Mouse (Mus musculus): ENCODE measurements around the gene Olfr1141. TPM values are rescaled to one million over a fixed set of nuclear protein-coding genes. Genes with fewer than 3 reads are reported as not detected.

Olfr1141 gene
- total and polyA plus RNA-seq, 3 experiments: not detected

DNA sequence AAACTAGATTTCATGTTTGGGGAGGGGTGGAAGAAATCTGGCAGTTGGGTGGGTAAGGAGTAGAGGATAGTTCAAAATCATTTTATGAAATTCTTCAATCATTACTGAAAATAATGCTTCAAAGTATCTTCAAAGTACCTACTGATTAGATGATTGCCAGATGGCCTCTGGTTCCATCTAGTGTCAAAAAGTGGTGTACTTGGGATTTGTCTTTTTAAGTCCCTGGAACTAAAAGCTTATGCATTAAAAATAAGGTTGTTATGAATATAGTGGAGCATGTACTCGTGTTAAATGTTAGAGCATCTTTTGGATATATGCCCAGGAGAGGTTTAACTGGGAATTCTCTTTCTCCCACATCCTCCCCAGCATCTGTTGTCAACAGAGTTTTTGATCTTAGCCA, 22.4 kb upstream of the Olfr1141 start:
- no peak for DNase-seq (ENCODE audit: extremely low read depth)
- Histone ChIP-seq H3K4me2 (ENCODE audit: insufficient read depth, low read depth, poor library complexity, severe bottlenecking) (no peak overlapping the region), H3K9ac (ENCODE audit: insufficient read depth, low read depth) (no peak overlapping the region), H3K36me3 (replicated peaks in 1 of 2; ENCODE audit: control insufficient read depth in 1 of 2, insufficient read depth in 1 of 2, low read length in 1 of 2) (no peaks in the 10 kb centered on the region), H3K27me3 (replicated peaks) (no peaks in the 10 kb centered on the region), H3K79me2 (replicated peaks; ENCODE audit: control insufficient read depth, extremely low read depth, insufficient read depth, poor library complexity, severe bottlenecking) (no peaks in the 10 kb centered on the region), H3K4me1 (ENCODE audit: control insufficient read depth in 1 of 2, insufficient read depth in 2 of 2) (no peaks in the 10 kb centered on the region), H3K9me3 (replicated peaks; ENCODE audit: low read length) (peaks cover 13% of the 10 kb centered on the region), H3K27ac (ENCODE audit: insufficient read depth, low read depth) (no peak overlapping the region), H3K4me3 (replicated peaks in 1 of 3; ENCODE audit: low read depth in 2 of 3, low read length in 2 of 3, poor library complexity in 1 of 3) (no peak overlapping the region)
- dilution Hi-C loops (cut with MboI; ENCODE audit: extremely low pct_ligation_motif_present, extremely low pct_unique_long_range_greater_than_20kb, low sequenced_read_pairs) (no loop called here), in situ Hi-C loops (cut with MboI; ENCODE audit: low pct_ligation_motif_present, low pct_unique_long_range_greater_than_20kb, low sequenced_read_pairs) (no loop called here)
- TF ChIP-seq ETS1 (conservative IDR thresholded peaks at IDR 0.05; ENCODE audit: low read depth, low read length): no peak
- TF ChIP-seq JUND (conservative IDR thresholded peaks at IDR 0.05; ENCODE audit: low read depth, low read length): no peak
- TF ChIP-seq PAX5 (IDR thresholded peaks at IDR 0.05; ENCODE audit: low read length): no peak
- TF ChIP-seq USF2 (conservative IDR thresholded peaks at IDR 0.05; ENCODE audit: low read depth, low read length): no peak
- no peak for TF ChIP-seq IRF4 (IDR thresholded peaks at IDR 0.05; ENCODE audit: low read depth, low read length)
- TF ChIP-seq KAT2A (IDR thresholded peaks at IDR 0.05; ENCODE audit: insufficient replicate concordance, low read length): no peak
- no peak for TF ChIP-seq JUN (IDR thresholded peaks at IDR 0.05; ENCODE audit: insufficient read depth, low read depth, low read length)
- no peak for TF ChIP-seq RAD21 (IDR thresholded peaks at IDR 0.05; ENCODE audit: low read depth, low read length)
- TF ChIP-seq SMC3 (IDR thresholded peaks at IDR 0.05; ENCODE audit: low read depth, low read length): no peak
- TF ChIP-seq ELF1 (IDR thresholded peaks at IDR 0.05; ENCODE audit: low read depth, low read length): no peak
- no peak for TF ChIP-seq MEF2A (IDR thresholded peaks at IDR 0.05; ENCODE audit: borderline replicate concordance, low read depth, low read length)
- no peak for TF ChIP-seq SIN3A (IDR thresholded peaks at IDR 0.05; ENCODE audit: low read length)

DNA sequence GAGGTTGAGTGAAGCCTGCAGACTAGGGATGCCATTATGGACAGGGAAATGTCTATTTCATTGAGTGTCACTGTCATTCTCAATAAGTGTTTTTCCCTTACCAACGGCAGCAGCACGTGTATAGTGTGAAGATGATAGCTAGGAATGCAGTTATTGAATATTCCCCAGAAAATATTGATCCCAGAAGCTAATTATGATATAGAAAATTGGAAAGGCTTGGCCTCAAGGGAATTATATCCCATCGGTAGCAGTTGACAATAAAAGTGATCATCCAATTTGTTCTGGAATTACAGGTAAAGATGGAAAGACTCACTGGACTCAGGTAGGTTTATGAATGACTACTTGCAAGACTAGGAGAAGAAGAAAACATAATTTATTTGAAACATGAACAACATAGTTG, 10.3 kb downstream of the Olfr1141 start, which contains the start of gene Olfr1140:
TSS of gene Olfr1140 (plus strand) at position 301 of the 400 bp plus-strand sequence.
- Histone ChIP-seq H3K4me1 (ENCODE audit: control insufficient read depth in 1 of 2, insufficient read depth in 2 of 2) (no peaks in the 10 kb centered on the region), H3K9me3 (replicated peaks; ENCODE audit: low read length) (peaks cover 15% of the 10 kb centered on the region), H3K27me3 (replicated peaks) (no peaks in the 10 kb centered on the region), H3K9ac (ENCODE audit: insufficient read depth, low read depth) (no peak within 1 kb of the TSS), H3K4me2 (ENCODE audit: insufficient read depth, low read depth, poor library complexity, severe bottlenecking) (no peak within 1 kb of the TSS), H3K4me3 (replicated peaks in 1 of 3; ENCODE audit: low read depth in 2 of 3, low read length in 2 of 3, poor library complexity in 1 of 3) (no peak within 1 kb of the TSS), H3K27ac (ENCODE audit: insufficient read depth, low read depth) (no peak within 1 kb of the TSS), H3K79me2 (replicated peaks; ENCODE audit: control insufficient read depth, extremely low read depth, insufficient read depth, poor library complexity, severe bottlenecking) (no peaks in the 10 kb centered on the region), H3K36me3 (replicated peaks in 1 of 2; ENCODE audit: control insufficient read depth in 1 of 2, insufficient read depth in 1 of 2, low read length in 1 of 2) (no peaks in the 10 kb centered on the region)
- in situ Hi-C loops (cut with MboI; ENCODE audit: low pct_ligation_motif_present, low pct_unique_long_range_greater_than_20kb, low sequenced_read_pairs): no loop called here
- dilution Hi-C loops (cut with MboI; ENCODE audit: extremely low pct_ligation_motif_present, extremely low pct_unique_long_range_greater_than_20kb, low sequenced_read_pairs): no loop called here
- TF ChIP-seq NRF1 (IDR thresholded peaks at IDR 0.05; ENCODE audit: low read depth, low read length): no peak
- TF ChIP-seq MYC (IDR thresholded peaks at IDR 0.05; ENCODE audit: low read depth, low read length): no peak
- TF ChIP-seq ZNF384 (IDR thresholded peaks at IDR 0.05; ENCODE audit: low read depth, low read length): no peak
- TF ChIP-seq MAZ (IDR thresholded peaks at IDR 0.05; ENCODE audit: low read depth, low read length): no peak
- TF ChIP-seq NELFE (IDR thresholded peaks at IDR 0.05; ENCODE audit: low read depth, low read length): no peak
- no peak for TF ChIP-seq PAX5 (IDR thresholded peaks at IDR 0.05; ENCODE audit: low read length)
- TF ChIP-seq RCOR1 (conservative IDR thresholded peaks at IDR 0.05; ENCODE audit: low read depth, low read length): no peak
- TF ChIP-seq ETS1 (conservative IDR thresholded peaks at IDR 0.05; ENCODE audit: low read depth, low read length): no peak
- TF ChIP-seq ZKSCAN1 (IDR thresholded peaks at IDR 0.05; ENCODE audit: borderline replicate concordance, low read depth, low read length): no peak
- no peak for TF ChIP-seq ELF1 (IDR thresholded peaks at IDR 0.05; ENCODE audit: low read depth, low read length)
- no peak for TF ChIP-seq MAFK (IDR thresholded peaks at IDR 0.05; ENCODE audit: insufficient replicate concordance, low read length)
- no peak for TF ChIP-seq MEF2A (IDR thresholded peaks at IDR 0.05; ENCODE audit: borderline replicate concordance, low read depth, low read length)
- no peak for TF ChIP-seq TCF12 (IDR thresholded peaks at IDR 0.05; ENCODE audit: low read depth, low read length)
- no peak for TF ChIP-seq UBTF (IDR thresholded peaks at IDR 0.05; ENCODE audit: low read depth, low read length)
- no peak for TF ChIP-seq JUN (IDR thresholded peaks at IDR 0.05; ENCODE audit: insufficient read depth, low read depth, low read length)
- no peak for TF ChIP-seq TBP (conservative IDR thresholded peaks at IDR 0.05; ENCODE audit: low read depth, low read length)
- TF ChIP-seq HCFC1 (IDR thresholded peaks at IDR 0.05; ENCODE audit: low read depth, low read length): no peak
- TF ChIP-seq EP300 (IDR thresholded peaks at IDR 0.05; ENCODE audit: low read length): no peak
- TF ChIP-seq KAT2A (IDR thresholded peaks at IDR 0.05; ENCODE audit: insufficient replicate concordance, low read length): no peak
- no peak for TF ChIP-seq POLR2AphosphoS2 (IDR thresholded peaks at IDR 0.05; ENCODE audit: low read depth, low read length)
- DNase-seq (ENCODE audit: extremely low read depth): no peak
